Mouse (Mus musculus): ENCODE measurements around the gene Vps54. TPM values are rescaled to one million over a fixed set of nuclear protein-coding genes. Genes with fewer than 3 reads are reported as not detected.
"Not testable (repeated sequence)": the region's sequence is repeated elsewhere in the genome, so short reads cannot be mapped to it uniquely, and the experiment has no call there.

Gene Vps54
- polyA plus RNA-seq (2015; fragmentation: Nextera tagmentation; extraction: Ambion mirVana) = 11.0 and 14.9 TPM in 2 replicates

GRCm38 (mm10) chr11:21239021-21239661 is at the start of gene Vps54:
TSS of gene Vps54 (plus strand) at chr11:21239281.
- peak; percentile 51 for DNase-seq (ENCODE audit: low spot score)

GRCm38 (mm10) chr11:21191821-21192220 is 47.3 kb upstream of the Vps54 start:
- not testable (repeated sequence) for DNase-seq (ENCODE audit: low spot score)

- no peak for DNase-seq (ENCODE audit: low spot score)
Observed at GRCm38 (mm10) chr11:21194851-21195250, 44.2 kb upstream of the Vps54 start.

GRCm38 (mm10) chr11:21209046-21209445 is 30.0 kb upstream of the Vps54 start:
- no peak for DNase-seq (ENCODE audit: low spot score)

GRCm38 (mm10) chr11:21209701-21210100 is 29.4 kb upstream of the Vps54 start:
- DNase-seq (ENCODE audit: low spot score) = not testable (repeated sequence)

GRCm38 (mm10) chr11:21217419-21217818 is 21.7 kb upstream of the Vps54 start:
- DNase-seq (ENCODE audit: low spot score) = no peak

- DNase-seq (ENCODE audit: low spot score) = no peak
Observed at GRCm38 (mm10) chr11:21219281-21219680, 19.8 kb upstream of the Vps54 start.

GRCm38 (mm10) chr11:21219851-21220587 is 19.1 kb upstream of the Vps54 start:
- DNase-seq (ENCODE audit: low spot score) = no peak

- DNase-seq (ENCODE audit: low spot score) = no peak
Observed at GRCm38 (mm10) chr11:21220754-21221153, 18.3 kb upstream of the Vps54 start.

- DNase-seq (ENCODE audit: low spot score) = no peak
Observed at GRCm38 (mm10) chr11:21221396-21221795, 17.7 kb upstream of the Vps54 start.

GRCm38 (mm10) chr11:21222606-21223207 is 16.4 kb upstream of the Vps54 start:
- no peak for DNase-seq (ENCODE audit: low spot score)

- no peak for DNase-seq (ENCODE audit: low spot score)
Observed at GRCm38 (mm10) chr11:21223539-21223938, 15.5 kb upstream of the Vps54 start.

GRCm38 (mm10) chr11:21224041-21224440 is 15.0 kb upstream of the Vps54 start:
- no peak for DNase-seq (ENCODE audit: low spot score)

- no peak for DNase-seq (ENCODE audit: low spot score)
Observed at GRCm38 (mm10) chr11:21224446-21224845, 14.6 kb upstream of the Vps54 start.

GRCm38 (mm10) chr11:21224983-21225382 is 14.1 kb upstream of the Vps54 start:
- DNase-seq (ENCODE audit: low spot score) = no peak

GRCm38 (mm10) chr11:21235381-21235780 is 3.7 kb upstream of the Vps54 start:
- no peak for DNase-seq (ENCODE audit: low spot score)

- no peak for DNase-seq (ENCODE audit: low spot score)
Observed at GRCm38 (mm10) chr11:21235821-21236220, 3.3 kb upstream of the Vps54 start.

- DNase-seq (ENCODE audit: low spot score) = no peak
Observed at GRCm38 (mm10) chr11:21236996-21237395, 2.1 kb upstream of the Vps54 start.

- DNase-seq (ENCODE audit: low spot score) = no peak
Observed at GRCm38 (mm10) chr11:21237474-21238278, 1.4 kb upstream of the Vps54 start.

GRCm38 (mm10) chr11:21238279-21239020 is 631 bp upstream of the Vps54 start:
- peak; percentile 49 for DNase-seq (ENCODE audit: low spot score)
